Mouse (Mus musculus): ENCODE measurements around the gene Cmip.

GRCm38 (mm10) chr8:117500232-117500823 is 243.5 kb downstream of the Cmip start:
- TF ChIP-seq GATA1 (IDR thresholded peaks at IDR 0.05; ENCODE audit: borderline replicate concordance, low read length) = no peak
- TF ChIP-seq FLI1 (IDR thresholded peaks at IDR 0.05; ENCODE audit: low read length) = no peak
